Mouse (Mus musculus) ES-Bruce4 (cell line): ENCODE measurements around the gene Mc3r. TPM values are rescaled to one million over a fixed set of nuclear protein-coding genes. Genes with fewer than 3 reads are reported as not detected.

ENCODE experiments used
- H3K27ac ChIP-seq: 2 replicates; pipeline ENCODE4 v1.5.1; 2012; ENCODE audit warnings: low read length, inconsistent platforms; ENCODE audit not compliant: insufficient read depth
- H3K27me3 ChIP-seq: 2 replicates; pipeline ENCODE4 v1.6.1; 2012; ENCODE audit warnings: mild to moderate bottlenecking, low read length, inconsistent platforms; ENCODE audit not compliant: control insufficient read depth, poor library complexity, insufficient read depth, severe bottlenecking
- H3K36me3 ChIP-seq: 2 replicates; pipeline ENCODE4 v1.6.1; 2012; ENCODE audit warnings: inconsistent platforms, mild to moderate bottlenecking, low read length, moderate library complexity; ENCODE audit not compliant: control insufficient read depth, poor library complexity, insufficient read depth, severe bottlenecking
- H3K4me1 ChIP-seq: one replicate; pipeline ENCODE4 v1.8.1; 2011; ENCODE audit warnings: low read length; ENCODE audit not compliant: control insufficient read depth, insufficient read depth
- H3K4me3 ChIP-seq: 2 replicates; pipeline ENCODE4 v1.5.1; 2011; ENCODE audit warnings: low read depth, mild to moderate bottlenecking, low read length
- H3K9ac ChIP-seq: 2 replicates; pipeline ENCODE4 v1.6.1; 2012; ENCODE audit warnings: low read depth, mild to moderate bottlenecking, inconsistent platforms; ENCODE audit not compliant: poor library complexity, severe bottlenecking
- H3K9me3 ChIP-seq: replicated peaks from 2 replicates; pipeline ENCODE4 v1.6.1; 2012; ENCODE audit warnings: mild to moderate bottlenecking, low read length, inconsistent platforms; ENCODE audit not compliant: control insufficient read depth, poor library complexity, insufficient read depth, severe bottlenecking
- CTCF ChIP-seq: IDR thresholded peaks from one replicate; pipeline ENCODE4 v1.8.1; 2011; ENCODE audit warnings: low read depth, low read length
- EP300 ChIP-seq: IDR thresholded peaks from 2 replicates; pipeline ENCODE4 v1.6.1; 2011; ENCODE audit warnings: low read depth, low read length; ENCODE audit not compliant: insufficient read depth
- POLR2A ChIP-seq: IDR thresholded peaks from one replicate; pipeline ENCODE4 v1.8.1; 2011; ENCODE audit warnings: low read length; ENCODE audit not compliant: insufficient read depth
- polyA plus RNA-seq: library from polyadenylated mRNA; stranded (reverse); fragments of >200 nt; gene quantifications from 2 replicates; pipeline ENCODE4 v1.2.4, GENCODE M21; 2011; ENCODE audit warnings: low read depth; ENCODE audit not compliant: missing spikeins, insufficient read depth, insufficient read length

Mc3r gene
- polyA plus RNA-seq, 1 experiment: not detected

DNA sequence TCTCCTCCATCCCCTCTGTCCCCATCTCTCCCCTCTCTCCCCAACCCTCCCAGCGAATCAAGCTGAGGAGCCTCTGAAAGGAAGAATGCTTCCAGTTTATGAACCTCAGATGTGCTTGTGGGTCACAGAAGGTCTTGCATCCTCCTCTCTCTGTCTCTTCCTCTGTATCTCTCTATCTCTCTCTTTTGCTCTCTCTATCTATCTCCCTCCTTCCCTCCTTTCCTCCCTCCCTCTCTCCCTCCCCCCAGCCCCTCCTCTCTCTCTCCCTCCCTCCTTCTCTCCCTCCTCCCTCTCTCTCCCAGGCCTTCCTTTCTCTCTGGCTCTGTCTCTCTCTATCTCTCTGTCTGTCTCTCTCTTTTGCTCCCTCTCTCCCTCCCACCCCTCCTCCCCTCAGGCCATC is 50.2 kb downstream of the Mc3r start:
- Histone ChIP-seq H3K4me1 (no peaks in the 10 kb centered on the region), H3K4me3 (no peak overlapping the region), H3K36me3 (no peaks in the 10 kb centered on the region), H3K27ac (no peak overlapping the region), H3K9ac (no peak overlapping the region), H3K27me3 (no peaks in the 10 kb centered on the region), H3K9me3 (no peaks in the 10 kb centered on the region)
- no peak for TF ChIP-seq CTCF
- TF ChIP-seq POLR2A: no peak
- TF ChIP-seq EP300: no peak

DNA sequence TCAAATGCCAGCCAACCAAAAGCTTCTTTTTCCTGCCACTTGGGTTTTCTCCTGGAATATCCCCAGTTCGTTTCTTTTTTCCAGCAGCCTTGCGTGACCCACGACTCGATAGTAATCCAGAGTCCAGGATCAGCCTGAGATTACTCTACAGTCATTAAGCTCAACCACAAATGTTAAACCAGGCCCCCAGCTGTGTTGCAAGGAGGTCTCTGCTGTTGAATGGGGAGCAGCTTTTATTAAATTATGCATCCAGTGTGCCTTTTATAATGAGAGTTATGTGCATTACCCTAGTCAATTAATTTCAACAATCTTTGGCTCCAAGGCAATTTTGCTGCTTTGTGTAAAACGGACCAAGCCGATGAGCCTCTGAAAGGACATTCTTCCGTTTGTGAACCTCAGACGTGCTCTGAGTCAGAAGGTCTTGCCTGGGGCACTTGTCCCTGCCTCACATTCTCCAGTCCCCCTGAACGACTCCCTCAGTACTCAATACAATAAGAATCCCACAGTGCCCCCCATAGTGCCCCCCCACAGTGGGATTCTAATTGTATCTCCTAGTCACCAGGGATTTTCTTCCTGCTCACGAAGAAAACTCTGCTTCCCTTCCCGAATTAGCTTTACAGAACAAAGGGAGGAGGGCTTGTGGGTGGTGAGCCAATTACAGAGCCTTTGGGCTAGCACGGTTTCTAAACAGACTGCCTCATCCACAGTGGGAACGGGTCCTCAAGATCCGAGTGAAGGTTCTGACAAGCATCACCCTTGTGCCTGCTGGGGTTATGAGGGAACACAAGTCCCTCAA is 51.0 kb downstream of the Mc3r start:
- no peak overlapping the region for H3K27ac ChIP-seq
- H3K4me3 ChIP-seq: no peak overlapping the region
- H3K9me3 ChIP-seq: no peaks in the 10 kb centered on the region
- no peaks in the 10 kb centered on the region for H3K36me3 ChIP-seq
- no peak overlapping the region for H3K9ac ChIP-seq
- H3K4me1 ChIP-seq: peaks cover 3% of the 10 kb centered on the region
- TF ChIP-seq CTCF: no peak
- peak; percentile 59; the same call in 1 of the 2 replicates for TF ChIP-seq EP300
- no peaks in the 10 kb centered on the region for H3K27me3 ChIP-seq

Other genes starting within 250 kb of the Mc3r start
- gene Cbln4, start 205.0 kb upstream of the Mc3r start, polyA plus RNA-seq: 0.53 TPM in 1 of 2 replicates, not detected in the other
- 5.7 and 6.9 TPM in 2 replicates for gene Fam210b, start 97.1 kb downstream of the Mc3r start, polyA plus RNA-seq
- 153 and 167 TPM in 2 replicates for gene Aurka, start 122.0 kb downstream of the Mc3r start, polyA plus RNA-seq
- 49.6 and 52.1 TPM in 2 replicates for gene Cstf1, start 122.2 kb downstream of the Mc3r start, polyA plus RNA-seq
- gene Cass4, start 145.3 kb downstream of the Mc3r start, polyA plus RNA-seq: 0.37 and 0.52 TPM in 2 replicates
- gene Rtf2, start 192.1 kb downstream of the Mc3r start, polyA plus RNA-seq: 49.7 and 52.6 TPM in 2 replicates
- not detected in 2 replicates for gene Gcnt7, start 210.1 kb downstream of the Mc3r start, polyA plus RNA-seq
- 0.88 and 0.97 TPM in 2 replicates for gene Fam209, start 224.0 kb downstream of the Mc3r start, polyA plus RNA-seq